Mouse (Mus musculus): ENCODE results near the gene C1qbp.
A peak's percentile ranks its signal among the peaks of the same experiment; 100 is the strongest.

Gene C1qbp

GRCm38 (mm10) chr11:70973947-70974346, 8.9 kb downstream of the C1qbp start:
- DNase-seq (ENCODE audit: low spot score in 2 of 2), result no peak

GRCm38 (mm10) chr11:70972586-70972985, 10.2 kb downstream of the C1qbp start:
- no peak for DNase-seq (ENCODE audit: low spot score in 2 of 2)

GRCm38 (mm10) chr11:70970560-70971540, 12.0 kb downstream of the C1qbp start:
- no peak for DNase-seq (ENCODE audit: low spot score in 2 of 2)

- peak; percentile 95 to 96 for DNase-seq (ENCODE audit: low spot score in 2 of 2)
Measured at GRCm38 (mm10) chr11:70969821-70970559, 12.8 kb downstream of the C1qbp start, which contains the start of the genes Nup88 and Rpain. Gene Nup88, minus strand, starts transcription at chr11:70969973. Gene Rpain, plus strand, starts transcription at chr11:70970213.

- no peak for DNase-seq (ENCODE audit: low spot score in 2 of 2)
Measured at GRCm38 (mm10) chr11:70969271-70969794, 13.5 kb downstream of the C1qbp start.

- no peak for DNase-seq (ENCODE audit: low spot score in 2 of 2)
Measured at GRCm38 (mm10) chr11:70964222-70964907, 18.5 kb downstream of the C1qbp start.

GRCm38 (mm10) chr11:70960786-70961554, 21.9 kb downstream of the C1qbp start:
- DNase-seq (ENCODE audit: low spot score in 2 of 2), result no peak

GRCm38 (mm10) chr11:70954711-70955110, 28.1 kb downstream of the C1qbp start:
- no peak for DNase-seq (ENCODE audit: low spot score in 2 of 2)

- no peak for DNase-seq (ENCODE audit: low spot score in 2 of 2)
Measured at GRCm38 (mm10) chr11:70944935-70945817, 37.6 kb downstream of the C1qbp start.

- no peak for DNase-seq (ENCODE audit: low spot score in 2 of 2)
Measured at GRCm38 (mm10) chr11:70943651-70944050, 39.2 kb downstream of the C1qbp start.

GRCm38 (mm10) chr11:70942596-70942995, 40.2 kb downstream of the C1qbp start:
- DNase-seq (ENCODE audit: low spot score in 2 of 2), result no peak

GRCm38 (mm10) chr11:70935316-70935715, 47.5 kb downstream of the C1qbp start:
- DNase-seq (ENCODE audit: low spot score in 2 of 2), result no peak

- no peak for DNase-seq (ENCODE audit: low spot score in 2 of 2)
Measured at GRCm38 (mm10) chr11:70931461-70931860, 51.4 kb downstream of the C1qbp start.

All from right cerebral cortex, adult 2 months (tissue).